Mouse (Mus musculus) urinary bladder, postnatal 0 days (tissue): ENCODE results near the gene Tnni3. TPM values are rescaled to one million over a fixed set of nuclear protein-coding genes. Genes with fewer than 3 reads are reported as not detected.

ENCODE experiments used
- polyA plus RNA-seq: library from polyadenylated mRNA; unstranded; fragments of >200 nt; fragmentation: Nextera tagmentation; extraction: Ambion mirVana; gene quantifications from 2 replicates; pipeline ENCODE4 v1.2.1, GENCODE M21; 2015

The Tnni3 gene
- 1.5 and 2.5 TPM in 2 replicates for polyA plus RNA-seq

GRCm38 (mm10) chr7:4524212-4524922 is at the start of gene Tnni3:
Tnni3 (minus strand) TSS chr7:4524229.

GRCm38 (mm10) chr7:4547221-4547641 is 23.2 kb upstream of the Tnni3 start, which contains the start of gene Syt5:
Syt5 (minus strand) TSS chr7:4547541.

GRCm38 (mm10) chr7:4532005-4532729 is 8.1 kb upstream of the Tnni3 start, which contains the start of gene Dnaaf3:
Dnaaf3 (minus strand) TSS chr7:4532453.

GRCm38 (mm10) chr7:4516332-4517050 is 7.5 kb downstream of the Tnni3 start, which contains the start of gene Tnnt1:
Tnnt1 (minus strand) TSS chr7:4516382.

GRCm38 (mm10) chr7:4501558-4502397 is 22.3 kb downstream of the Tnni3 start, which contains the start of gene Ppp1r12c:
Ppp1r12c (minus strand) TSS chr7:4501680.

Other genes starting within 250 kb of the Tnni3 start
- gene Ncr1, start 186.5 kb downstream of the Tnni3 start, polyA plus RNA-seq: not detected in 2 replicates
- gene Gp6, start 126.5 kb downstream of the Tnni3 start, polyA plus RNA-seq: 0.13 and 0.37 TPM in 2 replicates
- gene Rdh13, start 78.6 kb downstream of the Tnni3 start, polyA plus RNA-seq: 19.3 and 21.4 TPM in 2 replicates
- 7.6 and 9.7 TPM in 2 replicates for gene Eps8l1, start 63.6 kb downstream of the Tnni3 start, polyA plus RNA-seq
- 60.9 and 67.4 TPM in 2 replicates for gene Ppp1r12c, start 22.5 kb downstream of the Tnni3 start, polyA plus RNA-seq
- gene Tnnt1, start 7.8 kb downstream of the Tnni3 start, polyA plus RNA-seq: 102 and 107 TPM in 2 replicates
- 1.4 TPM in 2 replicates for gene Dnaaf3, start 8.2 kb upstream of the Tnni3 start, polyA plus RNA-seq
- 0.57 and 1.5 TPM in 2 replicates for gene Syt5, start 23.3 kb upstream of the Tnni3 start, polyA plus RNA-seq
- gene Ptprh, start 79.8 kb upstream of the Tnni3 start, polyA plus RNA-seq: not detected in 2 replicates
- 0.64 and 1.0 TPM in 2 replicates for gene Tmem86b, start 107.2 kb upstream of the Tnni3 start, polyA plus RNA-seq
- 20.7 and 21.7 TPM in 2 replicates for gene Ppp6r1, start 134.8 kb upstream of the Tnni3 start, polyA plus RNA-seq
- 50.6 and 51.7 TPM in 2 replicates for gene Hspbp1, start 160.8 kb upstream of the Tnni3 start, polyA plus RNA-seq
- gene Brsk1, start 166.4 kb upstream of the Tnni3 start, polyA plus RNA-seq: 0.36 and 0.59 TPM in 2 replicates
- 0.13 TPM in 1 of 2 replicates, not detected in the other for gene Tmem150b, start 201.0 kb upstream of the Tnni3 start, polyA plus RNA-seq
- gene Kmt5c, start 215.9 kb upstream of the Tnni3 start, polyA plus RNA-seq: 23.7 and 24.3 TPM in 2 replicates
- 50.4 and 62.9 TPM in 2 replicates for gene Cox6b2, start 228.9 kb upstream of the Tnni3 start, polyA plus RNA-seq
- not detected in 2 replicates for gene Fam71e2, start 247.1 kb upstream of the Tnni3 start, polyA plus RNA-seq